In genomic region chr7:45715741-45716459, GRCm38 (mm10) we compare ENCODE assay signal across 10 mouse cellular contexts. TPM values are rescaled to one million over a fixed set of nuclear protein-coding genes. Genes with fewer than 3 reads are reported as not detected.
DNase-seq lines count a peak whose midpoint lies in the region; ATAC-seq and TF ChIP-seq lines count a peak whose summit lies in the region.
"Had no signal": no experiment of that assay in that cellular context is flagged by ENCODE, and none has a peak within 500 bp of the region (broad histone marks: within the 10 kb centered on the region; RNA-seq: fewer than 3 reads in every experiment).

No protein-coding gene starts in this region.

- no peak for TF ChIP-seq POLR2A in CH12.LX (IDR thresholded peaks at IDR 0.05; ENCODE audit: low read depth, low read length)

- WGBS in forebrain, embryonic 13.5 days = 87% methylated on average over 19 of the region's 19 CpGs
- 87% methylated on average over 19 of the region's 19 CpGs for WGBS in limb, embryonic 11.5 days
- 83% methylated on average over 19 of the region's 19 CpGs for WGBS in midbrain, postnatal 0 days

- H3K4me2 ChIP-seq in CH12.LX (ENCODE audit: insufficient read depth, low read depth, poor library complexity, severe bottlenecking) = peak overlapping the region; percentile 89
- H3K4me2 ChIP-seq in forebrain, embryonic 13.5 days = peak overlapping the region; percentile 96
- peak overlapping the region; percentile 94 for H3K4me2 ChIP-seq in limb, embryonic 11.5 days (ENCODE audit: low read depth, severe bottlenecking)
- peak overlapping the region; percentile 93 for H3K4me2 ChIP-seq in midbrain, postnatal 0 days (ENCODE audit: low read depth, low read length, poor library complexity, severe bottlenecking)

- H3K4me3 ChIP-seq in gastrocnemius, adult 2 months = peak overlapping the region; percentile 93
- peak overlapping the region; percentile 77 to 100 (median 92) for H3K4me3 ChIP-seq in CH12.LX (replicated peaks in 1 of 3; ENCODE audit: low read depth in 2 of 3, low read length in 2 of 3, poor library complexity in 1 of 3)
- peak overlapping the region; percentile 69 for H3K4me3 ChIP-seq in forebrain, embryonic 13.5 days
- H3K4me3 ChIP-seq in limb, embryonic 11.5 days (ENCODE audit: low read depth, low read length) = peak overlapping the region; percentile 98
- H3K4me3 ChIP-seq in midbrain, postnatal 0 days (ENCODE audit: low read depth, low read length) = peak overlapping the region; percentile 70

- no peak for TF ChIP-seq RAD21 in CH12.LX (IDR thresholded peaks at IDR 0.05; ENCODE audit: low read depth, low read length)

- no peaks in the 10 kb centered on the region for H3K27me3 ChIP-seq in CH12.LX (replicated peaks)
- H3K27me3 ChIP-seq in forebrain, embryonic 13.5 days = no peaks in the 10 kb centered on the region
- H3K27me3 ChIP-seq in limb, embryonic 11.5 days (ENCODE audit: control insufficient read depth, insufficient read depth, low read length) = no peaks in the 10 kb centered on the region
- no peaks in the 10 kb centered on the region for H3K27me3 ChIP-seq in midbrain, postnatal 0 days (ENCODE audit: insufficient read depth, low read length)
- H3K27me3 ChIP-seq: Patski had no signal

- intact Hi-C loops in gastrocnemius, adult 2 months (cut with DNase I) = loop anchor here (10.0 kb wide), 2 partner anchors 1161 to 1341 kb away; partner anchors contain the start of gene Nr1h2

- peak; percentile 47 for DNase-seq in gastrocnemius, adult 2 months
- DNase-seq in gastrocnemius, adult 18-20 months (ENCODE audit: low spot score) = no peak
- no peak for DNase-seq in CH12.LX (ENCODE audit: extremely low read depth)
- DNase-seq in limb, embryonic 11.5 days (ENCODE audit: low spot score) = no peak
- no peak for DNase-seq in midbrain, postnatal 0 days (ENCODE audit: low spot score)
- no peak for DNase-seq in T-cell, adult 2 months (ENCODE audit: low spot score)
- DNase-seq in urinary bladder, postnatal 4 days (ENCODE audit: low spot score in 2 of 2) = no peak

- H3K9me3 ChIP-seq in CH12.LX (replicated peaks; ENCODE audit: low read length) = no peaks in the 10 kb centered on the region
- no peaks in the 10 kb centered on the region for H3K9me3 ChIP-seq in forebrain, embryonic 13.5 days (replicated peaks)
- H3K9me3 ChIP-seq in limb, embryonic 11.5 days (ENCODE audit: control insufficient read depth, low read length) = no peaks in the 10 kb centered on the region
- H3K9me3 ChIP-seq in midbrain, postnatal 0 days (ENCODE audit: low read length) = no peaks in the 10 kb centered on the region

- peaks cover 47 to 64% of the 10 kb centered on the region in 2 experiments for H3K36me3 ChIP-seq in CH12.LX (replicated peaks in 1 of 2; ENCODE audit: control insufficient read depth in 1 of 2, insufficient read depth in 1 of 2, low read length in 1 of 2)
- peaks cover 46% of the 10 kb centered on the region for H3K36me3 ChIP-seq in forebrain, embryonic 13.5 days (ENCODE audit: poor library complexity, severe bottlenecking)
- H3K36me3 ChIP-seq in limb, embryonic 11.5 days (ENCODE audit: control insufficient read depth, insufficient read depth, low read length) = peaks cover 33% of the 10 kb centered on the region
- H3K36me3 ChIP-seq in midbrain, postnatal 0 days (ENCODE audit: insufficient read depth, low read length) = peaks cover 35% of the 10 kb centered on the region

- H3K9ac ChIP-seq in CH12.LX (ENCODE audit: insufficient read depth, low read depth) = peak overlapping the region; percentile 91; the same call in 1 of the 2 replicates
- H3K9ac ChIP-seq in forebrain, embryonic 13.5 days = peak overlapping the region; percentile 79; the same call in 1 of the 2 replicates
- no peak overlapping the region; the same call in 1 of the 2 replicates for H3K9ac ChIP-seq in limb, embryonic 11.5 days (ENCODE audit: low read length)
- peak overlapping the region; percentile 78 for H3K9ac ChIP-seq in midbrain, postnatal 0 days (replicated peaks; ENCODE audit: low read length, poor library complexity, severe bottlenecking)

- no peak for ATAC-seq in forebrain, embryonic 13.5 days
- ATAC-seq in limb, embryonic 11.5 days (ENCODE audit: insufficient number of reproducible peaks, low FRiP score, low TSS enrichment, low read depth) = no peak
- ATAC-seq in midbrain, postnatal 0 days (ENCODE audit: low FRiP score) = no peak

- TF ChIP-seq EP300 in CH12.LX (IDR thresholded peaks at IDR 0.05; ENCODE audit: low read length) = no peak

- in situ Hi-C loops in CH12.LX (cut with MboI; ENCODE audit: low pct_ligation_motif_present, low pct_unique_long_range_greater_than_20kb, low sequenced_read_pairs) = no loop called here

- H3K4me1 ChIP-seq in CH12.LX (ENCODE audit: control insufficient read depth in 1 of 2, insufficient read depth in 2 of 2) = peaks cover 6 to 37% of the 10 kb centered on the region in 2 experiments; a peak in 3 of 4 replicates
- H3K4me1 ChIP-seq in forebrain, embryonic 13.5 days = peaks cover 46% of the 10 kb centered on the region
- peaks cover 23% of the 10 kb centered on the region for H3K4me1 ChIP-seq in limb, embryonic 11.5 days (ENCODE audit: control insufficient read depth, insufficient read depth, low read length)
- H3K4me1 ChIP-seq in midbrain, postnatal 0 days (ENCODE audit: insufficient read depth, low read length) = peaks cover 9% of the 10 kb centered on the region

- peak overlapping the region; percentile 94 for H3K27ac ChIP-seq in gastrocnemius, adult 2 months
- H3K27ac ChIP-seq in CH12.LX (ENCODE audit: insufficient read depth, low read depth) = peak overlapping the region; percentile 38
- H3K27ac ChIP-seq in forebrain, embryonic 13.5 days = peak overlapping the region; percentile 65
- no peak overlapping the region; the same call in 1 of the 2 replicates for H3K27ac ChIP-seq in limb, embryonic 11.5 days (replicated peaks; ENCODE audit: low read depth, low read length)
- H3K27ac ChIP-seq in midbrain, postnatal 0 days (ENCODE audit: low read depth, low read length) = peak overlapping the region; percentile 62; the same call in 1 of the 2 replicates

- dilution Hi-C loops in CH12.LX (cut with MboI; ENCODE audit: extremely low pct_ligation_motif_present, extremely low pct_unique_long_range_greater_than_20kb, low sequenced_read_pairs) = no loop called here

- H3K79me2 ChIP-seq in CH12.LX (replicated peaks; ENCODE audit: control insufficient read depth, extremely low read depth, insufficient read depth, poor library complexity, severe bottlenecking) = peaks cover 47% of the 10 kb centered on the region

- no peak for TF ChIP-seq CTCF in gastrocnemius, adult 2 months (IDR thresholded peaks at IDR 0.05)
- no peak for TF ChIP-seq CTCF in CH12.LX (conservative IDR thresholded peaks at IDR 0.05 in 1 of 2, IDR thresholded peaks at IDR 0.05 in 1 of 2; ENCODE audit: low read depth in 2 of 2, low read length in 2 of 2)
- no peak for TF ChIP-seq CTCF in midbrain, postnatal 0 days (IDR thresholded peaks at IDR 0.05)

RNA-seq across cellular contexts. Expression of gene Rpl18, which starts 0.6 kb away (rescaled TPM):
- 100 to 1,000 TPM; 451 to 508 TPM for total RNA-seq in gastrocnemius, adult 2 months (2021)
- total RNA-seq in gastrocnemius, adult 18-20 months (2021) = 100 to 1,000 TPM; 442 to 461 TPM
- total RNA-seq in CH12.LX (2012; rRNA removed) = 3,614 and 3,766 TPM in 2 replicates
- total RNA-seq in CH12.LX (2014; rRNA removed) = 3,153 and 3,204 TPM in 2 replicates
- 2,393 and 2,438 TPM in 2 replicates for polyA plus RNA-seq in CH12.LX (2012; ENCODE audit: insufficient read length, low read depth)
- 808 and 823 TPM in 2 replicates for polyA plus RNA-seq in forebrain, embryonic 13.5 days (2015; fragmentation: Nextera tagmentation; extraction: Ambion mirVana)
- 1,181 and 1,244 TPM in 2 replicates for polyA plus RNA-seq in limb, embryonic 11.5 days (2014; fragmentation: Nextera tagmentation; extraction: Ambion mirVana)
- total RNA-seq in midbrain, postnatal 0 days (2014; rRNA removed) = 801 and 989 TPM in 2 replicates
- 473 and 492 TPM in 2 replicates for polyA plus RNA-seq in midbrain, postnatal 0 days (2015; fragmentation: Nextera tagmentation; extraction: Ambion mirVana)

RNA-seq across cellular contexts. Expression of gene Sphk2, which starts 1.9 kb away (rescaled TPM):
- total RNA-seq in gastrocnemius, adult 2 months (2021) = 10 to 100 TPM; 14.4 to 15.8 TPM
- 10 to 100 TPM; 15.2 to 15.6 TPM for total RNA-seq in gastrocnemius, adult 18-20 months (2021)
- total RNA-seq in CH12.LX (2012; rRNA removed) = 16.6 and 19.2 TPM in 2 replicates
- total RNA-seq in CH12.LX (2014; rRNA removed) = 7.3 and 9.4 TPM in 2 replicates
- polyA plus RNA-seq in CH12.LX (2012; ENCODE audit: insufficient read length, low read depth) = 21.8 and 22.4 TPM in 2 replicates
- polyA plus RNA-seq in forebrain, embryonic 13.5 days (2015; fragmentation: Nextera tagmentation; extraction: Ambion mirVana) = 25.3 and 29.7 TPM in 2 replicates
- polyA plus RNA-seq in limb, embryonic 11.5 days (2014; fragmentation: Nextera tagmentation; extraction: Ambion mirVana) = 28.4 and 28.5 TPM in 2 replicates
- 22.4 and 23.5 TPM in 2 replicates for total RNA-seq in midbrain, postnatal 0 days (2014; rRNA removed)
- 15.8 and 18.1 TPM in 2 replicates for polyA plus RNA-seq in midbrain, postnatal 0 days (2015; fragmentation: Nextera tagmentation; extraction: Ambion mirVana)

RNA-seq across cellular contexts. Expression of gene Fam83e, which starts 5.1 kb away (rescaled TPM):
- under 1 TPM; 0.08 to 0.31 TPM for total RNA-seq in gastrocnemius, adult 2 months (2021)
- under 1 TPM in 1 of 2 experiments, not detected in 1; 0.18 TPM for total RNA-seq in gastrocnemius, adult 18-20 months (2021)
- total RNA-seq in CH12.LX (2012; rRNA removed) = 1.3 and 1.4 TPM in 2 replicates
- total RNA-seq in CH12.LX (2014; rRNA removed) = 0.13 and 0.39 TPM in 2 replicates
- polyA plus RNA-seq in CH12.LX (2012; ENCODE audit: insufficient read length, low read depth) = 0.40 and 0.74 TPM in 2 replicates
- polyA plus RNA-seq in forebrain, embryonic 13.5 days (2015; fragmentation: Nextera tagmentation; extraction: Ambion mirVana) = 1.3 TPM in 2 replicates
- polyA plus RNA-seq in limb, embryonic 11.5 days (2014; fragmentation: Nextera tagmentation; extraction: Ambion mirVana) = 0.65 and 0.82 TPM in 2 replicates
- total RNA-seq in midbrain, postnatal 0 days (2014; rRNA removed) = 0.14 TPM in 1 of 2 replicates, not detected in the other
- polyA plus RNA-seq in midbrain, postnatal 0 days (2015; fragmentation: Nextera tagmentation; extraction: Ambion mirVana) = 0.16 and 0.25 TPM in 2 replicates

RNA-seq across cellular contexts. Expression of gene Spaca4, which starts 9.7 kb away (rescaled TPM):
- total RNA-seq in gastrocnemius, adult 2 months (2021) = not detected
- not detected for total RNA-seq in gastrocnemius, adult 18-20 months (2021)
- 0.21 TPM in 1 of 2 replicates, not detected in the other for total RNA-seq in CH12.LX (2012; rRNA removed)
- total RNA-seq in CH12.LX (2014; rRNA removed) = not detected in 2 replicates
- polyA plus RNA-seq in CH12.LX (2012; ENCODE audit: insufficient read length, low read depth) = 0.35 TPM in 1 of 2 replicates, not detected in the other
- polyA plus RNA-seq in forebrain, embryonic 13.5 days (2015; fragmentation: Nextera tagmentation; extraction: Ambion mirVana) = not detected in 2 replicates
- not detected in 2 replicates for polyA plus RNA-seq in limb, embryonic 11.5 days (2014; fragmentation: Nextera tagmentation; extraction: Ambion mirVana)
- total RNA-seq in midbrain, postnatal 0 days (2014; rRNA removed) = not detected in 2 replicates
- not detected in 2 replicates for polyA plus RNA-seq in midbrain, postnatal 0 days (2015; fragmentation: Nextera tagmentation; extraction: Ambion mirVana)
- total RNA-seq: layer of hippocampus, postnatal 10 days had no signal
- polyA plus RNA-seq: Patski had no signal

RNA-seq across cellular contexts. Expression of gene Dbp, which starts 11.0 kb away (rescaled TPM):
- total RNA-seq in gastrocnemius, adult 2 months (2021) = 100 to 1,000 TPM in 1 of 2 experiments, 1 to 10 TPM in 1; 8.8 to 105 TPM
- total RNA-seq in gastrocnemius, adult 18-20 months (2021) = 10 to 100 TPM; 19.4 to 22.9 TPM
- total RNA-seq in CH12.LX (2012; rRNA removed) (7.9 and 8.5 TPM in 2 replicates), CH12.LX (2014; rRNA removed) (11.0 and 12.4 TPM in 2 replicates)
- 7.2 and 10.4 TPM in 2 replicates for polyA plus RNA-seq in CH12.LX (2012; ENCODE audit: insufficient read length, low read depth)
- 2.5 and 3.0 TPM in 2 replicates for polyA plus RNA-seq in forebrain, embryonic 13.5 days (2015; fragmentation: Nextera tagmentation; extraction: Ambion mirVana)
- polyA plus RNA-seq in limb, embryonic 11.5 days (2014; fragmentation: Nextera tagmentation; extraction: Ambion mirVana) = 4.2 and 4.9 TPM in 2 replicates
- 8.4 and 9.6 TPM in 2 replicates for total RNA-seq in midbrain, postnatal 0 days (2014; rRNA removed)
- polyA plus RNA-seq in midbrain, postnatal 0 days (2015; fragmentation: Nextera tagmentation; extraction: Ambion mirVana) = 4.6 and 4.8 TPM in 2 replicates
